Mouse (Mus musculus): Measurements from ENCODE around the gene Prr29. TPM values are rescaled to one million over a fixed set of nuclear protein-coding genes. Genes with fewer than 3 reads are reported as not detected.
A peak's percentile ranks its signal among the peaks of the same experiment; 100 is the strongest.

Gene Prr29
- polyA plus RNA-seq, 1 experiment: not detected

DNA sequence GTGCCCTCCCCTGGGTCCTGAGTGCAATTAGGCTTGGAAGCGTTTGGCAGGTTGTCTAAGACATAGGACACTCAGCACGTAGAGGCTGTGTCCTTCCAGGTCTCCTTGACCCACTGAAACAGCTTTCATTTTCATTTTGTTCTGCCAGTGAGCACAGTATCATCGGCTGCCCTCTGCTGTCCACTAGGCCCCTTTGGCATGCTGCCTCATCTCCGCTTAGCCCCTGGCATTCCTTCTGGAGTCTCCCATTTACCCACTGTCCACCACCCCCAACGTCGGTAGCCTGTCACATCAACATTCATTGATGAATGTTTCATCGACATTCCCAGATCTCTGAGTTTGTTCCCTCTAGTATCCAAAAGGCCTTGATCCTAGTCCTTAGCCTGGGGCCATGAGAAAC lies 16.6 kb downstream of the Prr29 start:
- Histone ChIP-seq H3K4me1 (ENCODE audit: control insufficient read depth, insufficient read depth, low read length) (no peaks in the 10 kb centered on the region), H3K27ac (ENCODE audit: insufficient read depth, low read length) (no peak overlapping the region), H3K4me3 (ENCODE audit: insufficient read depth, low read length) (no peak overlapping the region)
- TF ChIP-seq POLR2A (IDR thresholded peaks at IDR 0.05; ENCODE audit: low read depth, low read length): no peak
- no peak for TF ChIP-seq CTCF (IDR thresholded peaks at IDR 0.05; ENCODE audit: borderline replicate concordance, insufficient read depth, low read length)

DNA sequence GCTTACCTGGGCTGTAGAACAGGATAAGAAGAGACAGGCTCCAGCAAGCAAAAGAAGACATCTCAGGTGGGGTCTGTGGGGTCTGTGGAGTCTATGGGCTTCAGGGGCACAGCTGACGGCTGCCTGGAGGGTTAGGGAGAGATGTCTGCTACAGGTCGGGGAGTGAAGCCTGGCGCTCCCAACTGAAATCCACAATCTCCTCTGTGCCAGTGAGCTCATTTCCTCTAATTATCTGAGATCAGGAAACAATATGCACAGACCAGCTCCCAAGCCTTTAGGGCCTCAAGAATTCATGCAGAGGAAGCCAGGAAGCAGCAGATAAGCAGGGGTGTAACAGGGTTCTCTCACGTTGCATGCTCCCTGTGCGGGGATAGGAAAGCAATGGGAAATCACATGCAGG lies 17.2 kb downstream of the Prr29 start:
- Histone ChIP-seq H3K4me1 (ENCODE audit: control insufficient read depth, insufficient read depth, low read length) (no peaks in the 10 kb centered on the region), H3K27ac (ENCODE audit: insufficient read depth, low read length) (no peak overlapping the region), H3K4me3 (ENCODE audit: insufficient read depth, low read length) (no peak overlapping the region)
- TF ChIP-seq POLR2A (IDR thresholded peaks at IDR 0.05; ENCODE audit: low read depth, low read length) (no peak), CTCF (IDR thresholded peaks at IDR 0.05; ENCODE audit: borderline replicate concordance, insufficient read depth, low read length) (no peak)

- Histone ChIP-seq H3K27ac (ENCODE audit: insufficient read depth, low read length) (no peak overlapping the region), H3K4me1 (ENCODE audit: control insufficient read depth, insufficient read depth, low read length) (no peaks in the 10 kb centered on the region), H3K4me3 (ENCODE audit: insufficient read depth, low read length) (no peak overlapping the region)
- TF ChIP-seq POLR2A (IDR thresholded peaks at IDR 0.05; ENCODE audit: low read depth, low read length): no peak
- TF ChIP-seq CTCF (IDR thresholded peaks at IDR 0.05; ENCODE audit: borderline replicate concordance, insufficient read depth, low read length): no peak
Measured at GRCm38 (mm10) chr11:106383051-106383790, 17.9 kb downstream of the Prr29 start.

DNA sequence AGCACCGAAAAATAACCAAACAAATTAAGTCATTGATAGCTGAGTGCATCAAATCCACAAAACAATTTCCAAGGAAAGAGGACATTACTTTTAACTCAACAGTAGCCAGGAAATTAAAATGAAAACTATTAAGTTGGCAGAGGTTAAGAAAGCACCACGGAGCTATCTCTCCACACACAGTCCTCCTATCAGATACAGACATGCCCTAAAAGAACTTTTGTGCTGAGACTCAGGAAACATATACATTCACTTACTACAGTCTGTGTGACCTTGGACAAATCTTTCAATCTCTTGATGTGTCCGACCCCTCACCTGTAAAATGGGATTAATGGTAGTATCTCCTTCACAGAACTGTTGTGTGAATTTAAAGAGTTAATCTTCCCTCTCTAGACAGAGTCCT lies 21.1 kb downstream of the Prr29 start:
- TF ChIP-seq POLR2A (IDR thresholded peaks at IDR 0.05; ENCODE audit: low read depth, low read length) (no peak), CTCF (IDR thresholded peaks at IDR 0.05; ENCODE audit: borderline replicate concordance, insufficient read depth, low read length) (no peak)
- H3K4me1 ChIP-seq (ENCODE audit: control insufficient read depth, insufficient read depth, low read length): no peaks in the 10 kb centered on the region
- no peak overlapping the region for H3K27ac ChIP-seq (ENCODE audit: insufficient read depth, low read length)
- no peak overlapping the region for H3K4me3 ChIP-seq (ENCODE audit: insufficient read depth, low read length)

GRCm38 (mm10) chr11:106387020-106387419 lies 21.7 kb downstream of the Prr29 start:
- TF ChIP-seq CTCF (IDR thresholded peaks at IDR 0.05; ENCODE audit: borderline replicate concordance, insufficient read depth, low read length) (no peak), POLR2A (IDR thresholded peaks at IDR 0.05; ENCODE audit: low read depth, low read length) (no peak)
- no peak overlapping the region for H3K4me3 ChIP-seq (ENCODE audit: insufficient read depth, low read length)
- H3K4me1 ChIP-seq (ENCODE audit: control insufficient read depth, insufficient read depth, low read length): no peaks in the 10 kb centered on the region
- no peak overlapping the region for H3K27ac ChIP-seq (ENCODE audit: insufficient read depth, low read length)

DNA sequence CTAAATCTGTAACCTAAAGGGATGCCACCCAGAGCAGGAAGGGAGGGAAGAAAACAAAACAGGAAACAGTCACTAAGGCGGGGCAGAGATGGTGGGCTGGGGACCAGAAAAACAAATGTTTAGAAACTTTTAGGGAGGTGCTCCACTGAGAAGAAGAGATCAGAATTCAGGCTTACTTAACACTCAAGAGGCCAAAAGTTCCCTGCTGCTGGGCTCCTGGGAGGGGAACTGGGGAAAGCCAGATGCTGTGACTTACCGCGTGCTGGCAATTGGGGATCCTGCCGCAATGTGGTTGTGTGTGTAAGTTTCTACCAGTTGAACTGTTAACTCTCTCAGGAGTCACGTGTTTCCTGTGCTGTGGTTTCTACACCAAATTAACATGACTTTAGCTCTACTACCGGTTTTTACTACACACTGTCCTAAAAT lies 22.5 kb downstream of the Prr29 start, which contains the start of gene Icam2:
Gene Icam2, minus strand, starts transcription at position 285 of the 426 bp plus-strand sequence.
- H3K4me1 ChIP-seq (ENCODE audit: control insufficient read depth, insufficient read depth, low read length): no peaks in the 10 kb centered on the region
- H3K4me3 ChIP-seq (ENCODE audit: insufficient read depth, low read length): no peak within 1 kb of the TSS
- H3K27ac ChIP-seq (ENCODE audit: insufficient read depth, low read length): no peak within 1 kb of the TSS
- TF ChIP-seq POLR2A (IDR thresholded peaks at IDR 0.05; ENCODE audit: low read depth, low read length) (no peak), CTCF (IDR thresholded peaks at IDR 0.05; ENCODE audit: borderline replicate concordance, insufficient read depth, low read length) (no peak)

GRCm38 (mm10) chr11:106389611-106390010 lies 24.3 kb downstream of the Prr29 start:
- TF ChIP-seq CTCF (IDR thresholded peaks at IDR 0.05; ENCODE audit: borderline replicate concordance, insufficient read depth, low read length) (no peak), POLR2A (IDR thresholded peaks at IDR 0.05; ENCODE audit: low read depth, low read length) (no peak)
- Histone ChIP-seq H3K4me3 (ENCODE audit: insufficient read depth, low read length) (no peak overlapping the region), H3K4me1 (ENCODE audit: control insufficient read depth, insufficient read depth, low read length) (no peaks in the 10 kb centered on the region), H3K27ac (ENCODE audit: insufficient read depth, low read length) (no peak overlapping the region)

DNA sequence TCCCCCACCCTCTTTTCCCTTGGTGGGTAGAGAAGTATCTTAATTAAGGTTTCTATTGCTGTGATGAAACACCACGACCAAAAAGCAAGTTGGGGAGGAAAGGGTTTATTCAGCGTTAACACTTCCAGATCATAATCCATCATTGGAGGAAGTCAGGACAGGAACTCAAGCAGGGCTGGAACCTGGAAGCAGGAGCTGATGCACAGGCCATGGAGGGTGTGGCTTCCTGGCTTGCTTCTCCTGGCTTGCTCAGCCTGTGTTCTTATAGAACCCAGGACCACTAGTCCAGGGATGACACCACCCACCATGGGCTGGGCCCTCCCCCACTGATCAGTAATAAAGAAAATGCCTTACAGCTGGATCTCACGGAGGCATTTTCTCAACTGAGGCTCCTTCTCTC lies 25.5 kb downstream of the Prr29 start:
- no peak overlapping the region for H3K27ac ChIP-seq (ENCODE audit: insufficient read depth, low read length)
- no peaks in the 10 kb centered on the region for H3K4me1 ChIP-seq (ENCODE audit: control insufficient read depth, insufficient read depth, low read length)
- no peak for TF ChIP-seq CTCF (IDR thresholded peaks at IDR 0.05; ENCODE audit: borderline replicate concordance, insufficient read depth, low read length)
- TF ChIP-seq POLR2A (IDR thresholded peaks at IDR 0.05; ENCODE audit: low read depth, low read length): no peak
- no peak overlapping the region for H3K4me3 ChIP-seq (ENCODE audit: insufficient read depth, low read length)

- no peaks in the 10 kb centered on the region for H3K4me1 ChIP-seq (ENCODE audit: control insufficient read depth, insufficient read depth, low read length)
- no peak overlapping the region for H3K4me3 ChIP-seq (ENCODE audit: insufficient read depth, low read length)
- TF ChIP-seq POLR2A (IDR thresholded peaks at IDR 0.05; ENCODE audit: low read depth, low read length) (no peak), CTCF (IDR thresholded peaks at IDR 0.05; ENCODE audit: borderline replicate concordance, insufficient read depth, low read length) (peak; percentile 83)
- H3K27ac ChIP-seq (ENCODE audit: insufficient read depth, low read length): no peak overlapping the region
Measured at GRCm38 (mm10) chr11:106391546-106392188, 26.4 kb downstream of the Prr29 start.
